Mouse (Mus musculus): Measurements from ENCODE around the gene Lrrn4cl. TPM values are rescaled to one million over a fixed set of nuclear protein-coding genes. Genes with fewer than 3 reads are reported as not detected.
A peak's percentile ranks its signal among the peaks of the same experiment; 100 is the strongest.
"Not testable (repeated sequence)": the region's sequence is repeated elsewhere in the genome, so short reads cannot be mapped to it uniquely, and the experiment has no call there.

Gene Lrrn4cl
- polyA plus RNA-seq, 1 experiment from 2014 or later = 1.3 TPM

- no peaks in the 10 kb centered on the region for H3K9me3 ChIP-seq (replicated peaks)
- peak overlapping the region; percentile 49 for H3K9ac ChIP-seq
- peaks cover 26% of the 10 kb centered on the region for H3K36me3 ChIP-seq
- peak overlapping the region; percentile 50 for H3K4me3 ChIP-seq (replicated peaks)
- WGBS = 20% methylated on average over 29 of the region's 29 CpGs
- ATAC-seq (replicated peaks; ENCODE audit: low FRiP score) = peak; percentile 61
- peak overlapping the region; percentile 52 for H3K27ac ChIP-seq
- peaks cover 36% of the 10 kb centered on the region for H3K4me1 ChIP-seq
- peak overlapping the region; percentile 75 for H3K4me2 ChIP-seq
- no peaks in the 10 kb centered on the region for H3K27me3 ChIP-seq
Measured at GRCm38 (mm10) chr19:8839908-8840791, 10.4 kb upstream of the Lrrn4cl start.

- peak overlapping the region; percentile 50 for H3K4me3 ChIP-seq (replicated peaks)
- 89% methylated on average over 7 of the region's 7 CpGs for WGBS
- peak overlapping the region; percentile 49 for H3K9ac ChIP-seq
Measured at GRCm38 (mm10) chr19:8841012-8841411, 9.6 kb upstream of the Lrrn4cl start.

GRCm38 (mm10) chr19:8842961-8843360 lies 7.6 kb upstream of the Lrrn4cl start:
- Histone ChIP-seq H3K36me3 (peaks cover 43% of the 10 kb centered on the region), H3K27ac (no peak overlapping the region), H3K4me3 (replicated peaks) (no peak overlapping the region), H3K9me3 (replicated peaks) (no peaks in the 10 kb centered on the region), H3K27me3 (no peaks in the 10 kb centered on the region), H3K4me1 (peaks cover 32% of the 10 kb centered on the region), H3K9ac (no peak overlapping the region), H3K4me2 (no peak overlapping the region)
- ATAC-seq (replicated peaks; ENCODE audit: low FRiP score) = no peak
- 90% methylated on average over 6 of the region's 6 CpGs for WGBS

More at GRCm38 (mm10) chr19:8841012-8841411, 9.6 kb upstream of the Lrrn4cl start:
- no peak for ATAC-seq (replicated peaks; ENCODE audit: low FRiP score)
- peaks cover 36% of the 10 kb centered on the region for H3K4me1 ChIP-seq
- peak overlapping the region; percentile 52; the same call in 1 of the 2 replicates for H3K27ac ChIP-seq
- H3K4me2 ChIP-seq = peak overlapping the region; percentile 75
- H3K36me3 ChIP-seq = peaks cover 26% of the 10 kb centered on the region
- H3K9me3 ChIP-seq (replicated peaks) = no peaks in the 10 kb centered on the region
- no peaks in the 10 kb centered on the region for H3K27me3 ChIP-seq

GRCm38 (mm10) chr19:8844371-8845129 lies 6.0 kb upstream of the Lrrn4cl start:
- Histone ChIP-seq H3K9me3 (replicated peaks) (no peaks in the 10 kb centered on the region), H3K27ac (no peak overlapping the region), H3K27me3 (no peaks in the 10 kb centered on the region), H3K36me3 (peaks cover 50% of the 10 kb centered on the region), H3K4me3 (replicated peaks) (no peak overlapping the region), H3K4me2 (no peak overlapping the region), H3K9ac (no peak overlapping the region), H3K4me1 (peaks cover 17% of the 10 kb centered on the region)
- WGBS = 62% methylated on average over 5 of the region's 5 CpGs
- no peak for ATAC-seq (replicated peaks; ENCODE audit: low FRiP score)

DNA sequence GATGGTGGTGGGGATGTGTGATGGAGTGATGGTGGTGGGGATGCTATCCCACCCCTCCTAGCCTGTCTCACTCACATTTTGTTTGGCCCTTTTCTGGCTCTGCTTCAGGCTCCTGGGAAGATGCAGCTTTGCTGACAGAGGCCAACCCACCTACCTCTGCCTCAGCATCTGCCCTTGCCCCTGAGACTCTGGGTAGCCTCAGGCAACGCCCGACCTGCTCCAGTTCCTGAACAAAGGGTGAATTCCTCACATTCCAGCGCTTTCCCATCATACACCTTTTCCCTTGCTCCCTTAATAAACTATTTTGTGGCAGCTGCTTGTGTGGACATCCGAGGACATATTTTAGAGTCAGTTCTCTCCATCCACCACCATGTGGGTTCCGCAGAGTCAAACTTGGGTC lies 2.2 kb upstream of the Lrrn4cl start:
- WGBS = 79% methylated on average over 5 of the region's 5 CpGs
- Histone ChIP-seq H3K27ac (no peak overlapping the region), H3K4me3 (replicated peaks) (no peak overlapping the region), H3K27me3 (no peaks in the 10 kb centered on the region), H3K9ac (no peak overlapping the region), H3K36me3 (peaks cover 38% of the 10 kb centered on the region), H3K4me1 (peaks cover 8% of the 10 kb centered on the region), H3K4me2 (no peak overlapping the region), H3K9me3 (replicated peaks) (no peaks in the 10 kb centered on the region)
- no peak for ATAC-seq (replicated peaks; ENCODE audit: low FRiP score)

DNA sequence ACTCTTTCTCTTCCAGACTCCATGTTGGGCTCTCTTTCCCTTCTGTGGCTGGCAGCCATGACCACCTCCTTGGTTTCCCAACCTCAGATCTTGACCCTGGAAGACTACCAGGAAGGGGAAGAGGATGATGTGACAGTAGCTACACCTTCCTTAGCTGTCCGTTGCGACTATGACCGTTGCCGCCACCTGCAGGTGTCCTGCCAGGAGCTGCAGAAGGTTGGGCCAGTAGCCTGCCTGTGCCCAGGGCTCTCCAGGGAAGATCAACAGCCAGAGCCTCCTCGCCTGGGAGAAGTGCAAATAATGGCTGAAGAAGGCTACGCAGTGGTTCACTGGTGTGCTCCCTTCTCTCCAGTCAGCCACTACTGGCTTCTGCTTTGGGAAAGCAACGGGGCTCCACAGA lies 1.1 kb downstream of the Lrrn4cl start:
- Histone ChIP-seq H3K36me3 (peaks cover 20% of the 10 kb centered on the region), H3K27me3 (no peaks in the 10 kb centered on the region), H3K27ac (no peak overlapping the region), H3K4me1 (peaks cover 8% of the 10 kb centered on the region), H3K4me3 (replicated peaks) (no peak overlapping the region), H3K9ac (no peak overlapping the region), H3K9me3 (replicated peaks) (no peaks in the 10 kb centered on the region), H3K4me2 (no peak overlapping the region)
- ATAC-seq (replicated peaks; ENCODE audit: low FRiP score) = no peak
- WGBS = 49% methylated on average over 7 of the region's 7 CpGs

DNA sequence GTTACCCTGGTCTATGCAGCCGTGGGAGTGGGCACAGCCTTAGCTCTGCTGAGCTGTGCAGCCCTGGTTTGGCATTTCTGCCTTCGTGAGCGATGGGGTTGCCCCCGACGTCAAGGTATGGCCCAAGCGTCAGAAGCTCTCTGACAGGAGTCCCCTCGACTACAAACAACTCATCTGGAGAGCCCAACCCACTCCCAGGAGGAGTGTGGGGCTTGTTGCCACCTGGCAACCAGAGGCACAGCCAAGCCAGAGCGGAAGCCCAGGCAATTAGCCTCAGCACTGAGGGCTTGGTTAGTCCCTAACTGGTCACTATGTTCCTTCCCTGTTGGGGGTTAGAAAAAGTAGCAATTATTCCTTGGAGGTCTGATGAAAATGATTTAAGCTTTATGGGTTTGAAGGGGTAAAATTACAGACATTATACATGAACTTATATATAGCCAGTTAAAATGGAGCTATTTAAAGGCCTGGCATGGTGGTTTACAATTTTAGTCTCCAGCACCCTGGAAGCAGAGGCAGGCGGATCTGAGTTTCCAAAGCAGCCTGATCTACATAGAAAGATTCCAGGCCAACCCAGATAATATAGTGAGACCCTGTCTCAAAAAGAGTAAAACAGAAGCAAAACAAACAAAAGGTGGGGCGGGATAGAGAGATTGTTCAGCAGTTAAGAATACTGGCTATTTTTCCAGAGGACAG lies 1.8 kb downstream of the Lrrn4cl start:
- no peaks in the 10 kb centered on the region for H3K9me3 ChIP-seq (replicated peaks)
- H3K36me3 ChIP-seq = peaks cover 13% of the 10 kb centered on the region
- no peak for ATAC-seq (replicated peaks; ENCODE audit: low FRiP score)
- no peak overlapping the region for H3K27ac ChIP-seq
- peaks cover 8% of the 10 kb centered on the region for H3K4me1 ChIP-seq
- H3K27me3 ChIP-seq = no peaks in the 10 kb centered on the region
- H3K4me2 ChIP-seq = no peak overlapping the region
- no peak overlapping the region for H3K4me3 ChIP-seq (replicated peaks)
- 61% methylated on average over 10 of the region's 10 CpGs for WGBS
- no peak overlapping the region for H3K9ac ChIP-seq

DNA sequence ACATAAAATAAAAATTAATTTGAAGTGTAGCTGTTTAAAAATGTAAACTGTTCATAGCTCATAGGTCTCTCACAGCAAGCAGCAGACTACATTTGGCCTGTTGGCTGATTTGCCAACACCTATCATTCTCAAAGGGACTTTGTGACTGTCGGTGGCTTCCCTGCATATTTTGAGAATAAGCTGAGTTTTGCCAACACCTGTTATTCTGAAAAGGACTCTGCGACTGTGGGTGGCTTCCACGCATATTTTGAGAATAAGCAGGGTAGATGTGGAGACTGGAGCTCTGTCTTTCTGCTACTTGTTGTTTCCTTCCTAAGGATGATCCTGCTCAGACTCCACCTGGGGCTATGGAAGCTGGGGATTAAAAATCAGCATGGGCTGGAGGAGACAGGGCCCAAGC lies 2.5 kb downstream of the Lrrn4cl start:
- Histone ChIP-seq H3K36me3 (peaks cover 7% of the 10 kb centered on the region), H3K4me2 (no peak overlapping the region), H3K27ac (no peak overlapping the region), H3K27me3 (no peaks in the 10 kb centered on the region), H3K4me1 (peaks cover 8% of the 10 kb centered on the region), H3K9me3 (replicated peaks) (no peaks in the 10 kb centered on the region), H3K4me3 (replicated peaks) (no peak overlapping the region), H3K9ac (no peak overlapping the region)
- no peak for ATAC-seq (replicated peaks; ENCODE audit: low FRiP score)
- WGBS = 82% methylated on average over 3 of the region's 3 CpGs

GRCm38 (mm10) chr19:8857689-8858088 lies 7.1 kb downstream of the Lrrn4cl start:
- no peak for ATAC-seq (replicated peaks; ENCODE audit: low FRiP score)
- 51% methylated on average over 4 of the region's 4 CpGs for WGBS
- no peaks in the 10 kb centered on the region for H3K4me1 ChIP-seq
- no peak overlapping the region for H3K27ac ChIP-seq
- no peak overlapping the region for H3K9ac ChIP-seq
- no peaks in the 10 kb centered on the region for H3K9me3 ChIP-seq (replicated peaks)
- no peaks in the 10 kb centered on the region for H3K36me3 ChIP-seq
- no peaks in the 10 kb centered on the region for H3K27me3 ChIP-seq
- H3K4me3 ChIP-seq (replicated peaks) = no peak overlapping the region
- no peak overlapping the region for H3K4me2 ChIP-seq

DNA sequence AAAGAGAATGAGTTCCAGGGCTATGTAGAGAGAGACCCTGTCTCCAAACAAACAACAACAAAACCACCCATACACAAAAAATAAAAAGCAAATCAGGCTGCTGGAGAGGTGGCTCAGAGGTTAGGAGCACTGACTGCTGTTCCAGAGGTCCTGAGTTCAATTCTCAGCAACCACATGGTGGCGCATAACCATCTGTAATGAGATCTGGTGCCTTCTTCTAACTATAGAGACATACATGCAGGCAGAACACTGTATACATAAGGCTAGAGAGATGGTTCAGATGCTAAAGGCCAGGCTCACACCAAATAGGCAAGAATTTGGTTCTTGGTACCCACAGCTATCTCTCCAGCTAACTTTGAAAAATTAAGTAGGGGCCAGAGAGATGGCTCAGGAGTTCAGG lies 8.4 kb downstream of the Lrrn4cl start:
- 21% methylated on average over 1 of the region's 1 CpGs for WGBS
- no peak overlapping the region for H3K9ac ChIP-seq
- ATAC-seq (replicated peaks; ENCODE audit: low FRiP score) = no peak

GRCm38 (mm10) chr19:8864265-8864664 lies 13.7 kb downstream of the Lrrn4cl start:
- no peak overlapping the region for H3K27ac ChIP-seq
- no peaks in the 10 kb centered on the region for H3K27me3 ChIP-seq
- 83% methylated on average over 6 of the region's 6 CpGs for WGBS
- H3K9me3 ChIP-seq (replicated peaks) = no peaks in the 10 kb centered on the region
- H3K4me2 ChIP-seq = no peak overlapping the region
- no peak overlapping the region for H3K9ac ChIP-seq
- no peaks in the 10 kb centered on the region for H3K36me3 ChIP-seq
- no peak overlapping the region for H3K4me3 ChIP-seq (replicated peaks)
- no peaks in the 10 kb centered on the region for H3K4me1 ChIP-seq
- ATAC-seq (replicated peaks; ENCODE audit: low FRiP score) = no peak

More for the DNA sequence above, 8.4 kb downstream of the Lrrn4cl start:
- Histone ChIP-seq H3K4me2 (no peak overlapping the region), H3K4me3 (replicated peaks) (no peak overlapping the region), H3K36me3 (no peaks in the 10 kb centered on the region), H3K4me1 (no peaks in the 10 kb centered on the region), H3K27me3 (no peaks in the 10 kb centered on the region), H3K27ac (no peak overlapping the region), H3K9me3 (replicated peaks) (no peaks in the 10 kb centered on the region)

- ATAC-seq (replicated peaks; ENCODE audit: low FRiP score); H3K9me3 ChIP-seq (replicated peaks); H3K9ac ChIP-seq; H3K27me3 ChIP-seq; H3K27ac ChIP-seq: not testable (repeated sequence)
- H3K36me3 ChIP-seq = peaks cover 24% of the 10 kb centered on the region
- 0 out of 2 replicates have a peak overlapping the region, but pooled peaks have one; percentile 81 for H3K4me3 ChIP-seq (replicated peaks)
- peaks cover 13% of the 10 kb centered on the region for H3K4me1 ChIP-seq
- H3K4me2 ChIP-seq = peak overlapping the region; percentile 79
- 87% methylated on average over 3 of the region's 3 CpGs for WGBS
Measured at GRCm38 (mm10) chr19:8870381-8870780, 19.8 kb downstream of the Lrrn4cl start.

Data from kidney, embryonic 15.5 days (tissue).